Mouse (Mus musculus) cerebellum, adult 2 months (tissue): ENCODE data around the gene Tmem222. TPM values are rescaled to one million over a fixed set of nuclear protein-coding genes. Genes with fewer than 3 reads are reported as not detected.

Experiments
- DNase-seq, 2 experiments: peaks; one replicate each; pipeline ENCODE4 v3.0.0; 2021
- H3K27ac ChIP-seq: fragments of 200-500 bp; 2 replicates; pipeline ENCODE4 v1.5.1; 2012; ENCODE audit warnings: low read length, control low read depth, inconsistent platforms; ENCODE audit not compliant: insufficient read depth
- H3K27me3 ChIP-seq: fragments of 200-500 bp; 2 replicates; pipeline ENCODE4 v1.6.1; 2012; ENCODE audit warnings: inconsistent platforms, mild to moderate bottlenecking, low read length, moderate library complexity; ENCODE audit not compliant: control insufficient read depth, insufficient read depth
- H3K4me1 ChIP-seq: fragments of 200-500 bp; 2 replicates; pipeline ENCODE4 v1.6.1; 2011; ENCODE audit warnings: low read length; ENCODE audit not compliant: control insufficient read depth, insufficient read depth
- H3K4me3 ChIP-seq: fragments of 200-500 bp; replicated peaks from 2 replicates; pipeline ENCODE3; 2011; ENCODE audit warnings: mild to moderate bottlenecking, low read depth, low read length, control low read depth; ENCODE audit not compliant: insufficient read depth
- CTCF ChIP-seq: fragments of 200-500 bp; IDR thresholded peaks from 2 replicates; pipeline ENCODE4 v1.5.1; 2011; ENCODE audit warnings: low read depth, mild to moderate bottlenecking, control low read depth, low read length, moderate library complexity, borderline replicate concordance; ENCODE audit not compliant: insufficient read depth
- POLR2A ChIP-seq: fragments of 200-500 bp; IDR thresholded peaks from 2 replicates; pipeline ENCODE4 v1.6.1; 2011; ENCODE audit warnings: low read length, control low read depth, borderline replicate concordance; ENCODE audit not compliant: insufficient read depth
- WGBS: fragments of 180-500 bp; shearing (Covaris S2); methylation state at CpG from one replicate; pipeline ENCODE4 v1.1.7; 2018; 5-methylcytosine and 5-hydroxymethylcytosine counted together
- polyA plus RNA-seq: library from polyadenylated mRNA; depleted of rRNA; stranded (reverse); fragments of >200 nt; gene quantifications from 2 replicates; pipeline ENCODE4 v1.2.3, GENCODE M21; 2012

Tmem222 gene
- polyA plus RNA-seq, 1 experiment, result 152 TPM

- WGBS, result 36% methylated on average over 10 of the region's 10 CpGs
- DNase-seq, result peak in 1 of 2 experiments; percentile 40
- Histone ChIP-seq H3K4me3 (no peak overlapping the region), H3K4me1 (no peaks in the 10 kb centered on the region), H3K27me3 (no peaks in the 10 kb centered on the region), H3K27ac (no peak overlapping the region)
- TF ChIP-seq CTCF (peak; percentile 51), POLR2A (no peak)
Observed at GRCm38 (mm10) chr4:133233285-133233976, 44.2 kb downstream of the Tmem222 start.

GRCm38 (mm10) chr4:133229582-133229981 lies 48.0 kb downstream of the Tmem222 start:
- Histone ChIP-seq H3K27me3 (no peaks in the 10 kb centered on the region), H3K27ac (no peak overlapping the region), H3K4me1 (no peaks in the 10 kb centered on the region; the same call in 1 of the 2 replicates), H3K4me3 (no peak overlapping the region)
- TF ChIP-seq CTCF (no peak), POLR2A (no peak)
- DNase-seq, result no peak
- 61% methylated on average over 8 of the region's 8 CpGs for WGBS

- Histone ChIP-seq H3K4me1 (no peaks in the 10 kb centered on the region; the same call in 1 of the 2 replicates), H3K4me3 (no peak overlapping the region), H3K27me3 (no peaks in the 10 kb centered on the region), H3K27ac (no peak overlapping the region)
- WGBS, result 22% methylated on average over 8 of the region's 8 CpGs
- DNase-seq, result no peak
- no peak for TF ChIP-seq CTCF
- TF ChIP-seq POLR2A, result no peak
Observed at GRCm38 (mm10) chr4:133227636-133228035, 50.0 kb downstream of the Tmem222 start.

- Histone ChIP-seq H3K27ac (no peak overlapping the region), H3K4me3 (no peak overlapping the region), H3K27me3 (no peaks in the 10 kb centered on the region), H3K4me1 (no peaks in the 10 kb centered on the region; the same call in 1 of the 2 replicates)
- no peak for DNase-seq
- WGBS, result 37% methylated on average over 10 of the region's 10 CpGs
- TF ChIP-seq CTCF (no peak), POLR2A (no peak)
Observed at GRCm38 (mm10) chr4:133226073-133226472, 51.5 kb downstream of the Tmem222 start.

GRCm38 (mm10) chr4:133223875-133224274 lies 53.7 kb downstream of the Tmem222 start:
- Histone ChIP-seq H3K27ac (no peak overlapping the region), H3K4me1 (no peaks in the 10 kb centered on the region; the same call in 1 of the 2 replicates), H3K27me3 (no peaks in the 10 kb centered on the region), H3K4me3 (no peak overlapping the region)
- no peak for DNase-seq
- no peak for TF ChIP-seq POLR2A
- TF ChIP-seq CTCF, result no peak
- 72% methylated on average over 5 of the region's 5 CpGs for WGBS

- WGBS, result 93% methylated on average over 8 of the region's 8 CpGs
- H3K4me3 ChIP-seq, result no peak overlapping the region
- H3K27me3 ChIP-seq, result no peaks in the 10 kb centered on the region
- H3K27ac ChIP-seq, result no peak overlapping the region
- DNase-seq, result no peak
- TF ChIP-seq POLR2A (no peak), CTCF (no peak)
- H3K4me1 ChIP-seq, result no peaks in the 10 kb centered on the region; the same call in 1 of the 2 replicates
Observed at GRCm38 (mm10) chr4:133221701-133222100, 55.9 kb downstream of the Tmem222 start.

GRCm38 (mm10) chr4:133220656-133221055 lies 56.9 kb downstream of the Tmem222 start:
- TF ChIP-seq POLR2A (no peak), CTCF (no peak)
- Histone ChIP-seq H3K27ac (no peak overlapping the region), H3K4me3 (no peak overlapping the region)

GRCm38 (mm10) chr4:133218745-133219144 lies 58.8 kb downstream of the Tmem222 start:
- TF ChIP-seq CTCF (no peak), POLR2A (no peak)
- WGBS, result 94% methylated on average over 3 of the region's 3 CpGs

More at GRCm38 (mm10) chr4:133220656-133221055, 56.9 kb downstream of the Tmem222 start:
- 10% methylated on average over 25 of the region's 25 CpGs for WGBS
- DNase-seq, result no peak
- Histone ChIP-seq H3K4me1 (no peaks in the 10 kb centered on the region), H3K27me3 (no peaks in the 10 kb centered on the region)

More at GRCm38 (mm10) chr4:133218745-133219144, 58.8 kb downstream of the Tmem222 start:
- Histone ChIP-seq H3K4me1 (0 out of 2 replicates have a peak, but pooled peaks cover under 1% of the 10 kb centered on the region), H3K27ac (no peak overlapping the region), H3K4me3 (no peak overlapping the region), H3K27me3 (no peaks in the 10 kb centered on the region)
- DNase-seq, result no peak
